Mouse (Mus musculus): ENCODE measurements at regions not wholly inside any gene's neighbourhood (a gene's known extent, or its start where the extent isn't known, plus 50 kb on each side); places are given as distances from the start of the nearest gene placed in this dataset.

DNA sequence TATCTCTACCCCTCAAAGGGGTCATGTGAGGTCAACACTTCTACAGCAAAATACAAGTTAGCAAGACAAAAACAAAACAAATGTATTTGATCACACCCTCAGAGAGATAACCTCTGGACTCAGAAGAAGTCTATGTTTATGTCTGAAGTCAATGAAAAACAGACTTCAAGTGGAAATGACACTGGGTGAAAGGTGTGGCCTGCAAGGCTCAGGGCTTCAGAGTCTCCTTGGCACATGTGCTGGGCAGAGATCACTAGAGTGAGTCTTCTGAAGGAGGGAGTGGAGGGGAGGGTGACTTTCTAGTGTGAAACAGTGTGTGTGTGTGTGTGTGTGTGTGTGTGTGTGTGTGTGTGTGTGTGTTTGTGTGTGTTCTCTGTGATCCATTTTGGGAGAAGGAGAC, 68.2 kb downstream of the Il12a start:
- DNase-seq (ENCODE audit: low read depth, low spot score) = no peak

DNA sequence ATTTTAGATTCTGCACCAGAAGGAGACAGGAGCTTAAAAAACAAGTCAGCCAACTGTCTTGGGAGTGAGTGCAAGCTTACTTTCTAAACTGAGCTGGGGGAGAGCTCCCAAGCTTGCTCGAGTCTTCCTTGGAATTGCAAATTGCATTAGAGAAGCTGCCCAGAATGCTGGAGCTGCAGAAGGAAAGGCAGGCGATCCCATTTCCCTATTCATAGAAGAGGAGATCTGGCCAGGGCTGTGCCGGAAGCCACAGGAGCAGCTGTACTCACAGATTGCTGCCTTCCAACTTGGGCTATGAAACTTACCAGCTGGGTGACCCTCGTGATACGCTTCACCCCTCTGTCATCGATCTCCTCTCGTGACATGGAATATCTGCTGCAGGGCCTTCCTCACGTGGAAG, 68.9 kb downstream of the Il12a start:
- peak; percentile 24 for DNase-seq (ENCODE audit: low read depth, low spot score)

DNA sequence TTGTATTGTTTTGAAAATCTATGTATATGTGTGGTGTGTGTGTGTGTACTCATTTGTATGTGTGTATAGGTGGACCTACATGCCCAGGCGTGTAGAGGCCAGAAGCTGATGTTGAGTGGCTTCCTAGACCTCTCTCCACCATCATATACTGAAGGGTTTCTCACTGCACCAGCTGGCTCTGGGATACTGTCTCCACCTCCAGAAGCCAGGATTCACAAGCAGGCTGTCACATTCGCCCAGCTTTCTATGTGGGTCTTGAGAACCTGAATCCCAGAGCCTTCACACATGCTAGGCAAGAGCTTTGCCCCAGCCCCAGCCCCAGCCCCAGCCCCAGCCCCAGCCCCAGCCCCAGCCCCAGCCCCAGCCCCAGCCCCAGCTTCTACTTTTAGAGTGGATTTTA, 70.4 kb downstream of the Il12a start:
- DNase-seq (ENCODE audit: low read depth, low spot score) = no peak

DNA sequence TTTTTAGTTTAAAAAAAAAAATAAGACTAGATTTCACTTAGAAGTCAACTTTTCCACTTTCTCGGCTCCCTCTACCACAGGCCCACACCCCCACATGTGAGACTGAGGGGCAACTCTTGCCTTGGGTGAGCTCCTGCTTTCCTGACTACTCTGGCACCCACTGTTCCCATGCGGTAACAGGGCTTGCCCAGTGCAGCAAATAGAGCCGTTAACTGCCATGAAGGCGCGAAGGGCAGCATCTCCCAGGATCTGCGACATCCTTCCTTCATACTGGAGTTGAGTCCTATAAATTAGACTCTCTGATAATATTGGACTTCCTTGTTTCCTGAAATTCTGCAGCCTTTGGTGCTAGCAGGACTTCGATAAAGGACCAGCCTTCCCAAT, 70.8 kb downstream of the Il12a start:
- DNase-seq (ENCODE audit: low read depth, low spot score) = no peak

DNA sequence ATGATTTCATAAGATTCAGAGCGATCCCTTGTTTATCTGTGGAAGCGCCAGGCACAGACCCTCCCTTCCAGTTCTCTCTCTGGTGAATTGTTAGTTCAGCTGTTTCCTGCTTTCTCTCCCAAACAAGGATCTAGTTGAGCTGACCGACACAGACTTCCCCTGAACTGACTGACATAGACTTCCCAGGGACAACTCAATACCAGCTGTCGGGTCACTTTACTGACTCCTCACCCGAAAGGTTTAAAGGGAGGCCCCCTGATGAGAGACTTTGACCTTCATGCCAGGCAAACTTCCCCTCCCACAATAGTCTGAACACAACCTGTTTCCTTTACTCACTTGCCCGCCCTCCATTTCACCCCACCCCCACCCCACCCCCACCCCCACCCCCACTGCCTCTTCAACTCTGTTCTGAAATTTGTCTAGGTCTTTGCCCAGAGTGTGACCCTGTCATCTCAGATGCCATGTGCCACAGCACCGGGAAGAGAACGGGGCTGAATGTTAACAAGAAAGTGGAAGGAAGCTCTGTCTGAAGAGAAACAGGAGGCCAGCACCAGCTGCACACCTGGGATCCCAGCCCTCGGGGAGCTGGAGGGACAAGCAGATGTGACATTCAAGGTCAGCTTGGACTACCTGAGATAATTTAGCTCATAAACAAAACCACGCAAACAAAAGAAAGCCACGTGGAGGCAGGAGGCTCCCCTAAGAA, 71.3 kb downstream of the Il12a start:
- DNase-seq (ENCODE audit: low read depth, low spot score) = peak; percentile 20

DNA sequence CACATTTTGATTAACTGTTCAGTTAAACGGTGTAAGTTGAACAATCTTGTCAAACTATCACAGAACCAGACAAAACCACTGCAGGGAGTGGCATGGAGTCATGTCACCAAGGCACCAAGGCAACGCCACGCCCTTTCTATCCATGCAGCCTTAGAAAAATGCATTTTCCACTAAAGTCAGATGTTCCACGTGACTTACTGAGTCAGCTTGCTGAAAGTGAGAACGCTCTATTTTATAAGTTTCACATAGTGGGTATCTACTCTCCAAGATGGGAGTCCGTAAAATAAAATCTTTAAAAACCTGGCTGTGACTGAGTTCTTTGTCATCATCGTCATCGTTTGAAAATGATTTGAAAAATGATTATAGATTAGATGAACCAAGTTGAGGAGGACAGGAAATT, 72.5 kb downstream of the Il12a start:
- no peak for DNase-seq (ENCODE audit: low read depth, low spot score)

DNA sequence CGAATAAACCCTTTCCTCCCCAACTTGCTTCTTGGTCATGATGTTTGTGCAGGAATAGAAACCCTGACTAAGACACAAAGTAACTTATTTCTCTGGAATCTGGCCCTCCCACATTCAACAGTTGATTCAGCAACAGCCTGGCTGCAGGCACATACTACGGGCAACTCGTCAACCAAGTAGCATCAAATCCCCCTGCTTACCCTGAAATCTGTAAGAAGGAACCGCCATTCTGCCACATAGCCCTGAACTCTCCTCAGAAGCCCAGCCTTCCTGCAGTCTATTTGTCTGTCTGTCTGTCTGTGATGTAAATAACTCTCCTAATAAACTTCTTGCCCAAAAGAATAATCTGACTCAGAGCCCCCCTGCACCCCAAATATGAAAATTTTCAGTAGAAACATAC, 73.9 kb downstream of the Il12a start:
- DNase-seq (ENCODE audit: low read depth, low spot score) = no peak

DNA sequence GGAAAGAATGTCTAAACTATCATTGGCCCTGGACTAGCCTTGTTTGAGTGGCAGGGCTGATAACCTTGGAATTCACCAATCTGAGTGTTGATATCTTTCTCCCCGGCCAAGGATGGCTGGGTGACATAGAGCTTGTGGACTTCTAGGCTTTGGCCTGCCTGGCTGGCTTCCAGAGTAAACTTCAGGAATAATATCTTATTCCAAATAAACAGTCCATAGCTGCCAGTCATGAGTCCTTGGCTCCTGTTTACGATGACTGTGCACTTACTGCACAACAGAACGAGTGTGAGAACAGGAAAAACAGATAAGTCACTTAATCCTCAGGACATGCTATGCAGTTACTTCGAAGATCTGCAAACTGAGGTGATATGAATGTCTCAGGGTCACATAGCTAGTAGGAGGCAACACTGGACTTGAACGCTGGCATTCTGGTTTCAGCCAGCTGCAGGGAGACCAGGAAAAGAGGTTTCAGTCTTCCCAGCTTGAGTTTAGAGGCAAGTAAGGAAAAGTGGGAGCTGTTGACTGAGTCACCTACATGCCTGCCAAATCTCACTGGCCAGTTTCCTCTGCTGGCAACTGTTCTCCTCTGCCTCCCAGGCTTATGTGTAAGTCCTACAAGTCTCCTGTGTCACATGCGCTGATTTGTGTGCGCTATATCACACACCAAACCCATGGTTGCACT, 74.6 kb downstream of the Il12a start:
- peak; percentile 53 for DNase-seq (ENCODE audit: low read depth, low spot score)

DNA sequence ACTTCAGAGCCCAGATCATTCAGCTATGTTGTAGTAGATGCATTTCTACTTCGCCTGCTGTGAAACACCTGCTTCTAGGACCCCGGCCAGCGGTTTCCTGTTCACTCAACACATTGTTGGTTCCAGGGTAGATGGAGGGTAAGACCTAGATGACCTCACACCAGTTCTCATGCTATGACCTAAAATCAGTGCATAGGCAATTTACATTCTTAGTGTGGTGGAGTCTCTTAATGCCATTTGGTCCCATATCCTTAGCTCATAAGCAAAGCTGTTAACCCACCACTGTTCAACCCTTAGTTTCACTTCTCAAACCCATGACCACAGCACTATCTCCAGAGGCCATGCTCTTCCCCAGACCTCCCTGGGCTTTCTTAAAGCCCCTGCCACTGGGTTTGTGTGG, 81.1 kb downstream of the Il12a start:
- no peak for DNase-seq (ENCODE audit: low read depth, low spot score)

DNA sequence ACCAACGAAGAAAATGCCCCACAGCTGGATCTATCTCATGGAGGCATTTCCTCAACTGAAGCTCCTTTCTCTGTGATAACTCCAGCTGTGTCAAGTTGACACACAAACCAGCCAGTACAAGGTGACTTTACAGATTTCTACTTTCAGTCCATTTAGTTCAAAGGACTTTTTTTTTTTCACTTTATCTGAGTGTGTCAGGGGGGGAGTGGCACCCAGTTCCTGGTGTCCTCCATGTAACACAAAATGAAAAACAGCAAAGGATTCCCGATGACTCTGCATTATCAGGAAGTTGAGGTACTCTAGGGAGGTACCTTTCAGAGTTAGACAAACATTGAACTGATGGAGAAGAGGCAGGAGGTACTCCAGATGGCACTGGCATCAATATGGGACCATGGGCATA, 87.4 kb downstream of the Il12a start:
- no peak for DNase-seq (ENCODE audit: low read depth, low spot score)

DNA sequence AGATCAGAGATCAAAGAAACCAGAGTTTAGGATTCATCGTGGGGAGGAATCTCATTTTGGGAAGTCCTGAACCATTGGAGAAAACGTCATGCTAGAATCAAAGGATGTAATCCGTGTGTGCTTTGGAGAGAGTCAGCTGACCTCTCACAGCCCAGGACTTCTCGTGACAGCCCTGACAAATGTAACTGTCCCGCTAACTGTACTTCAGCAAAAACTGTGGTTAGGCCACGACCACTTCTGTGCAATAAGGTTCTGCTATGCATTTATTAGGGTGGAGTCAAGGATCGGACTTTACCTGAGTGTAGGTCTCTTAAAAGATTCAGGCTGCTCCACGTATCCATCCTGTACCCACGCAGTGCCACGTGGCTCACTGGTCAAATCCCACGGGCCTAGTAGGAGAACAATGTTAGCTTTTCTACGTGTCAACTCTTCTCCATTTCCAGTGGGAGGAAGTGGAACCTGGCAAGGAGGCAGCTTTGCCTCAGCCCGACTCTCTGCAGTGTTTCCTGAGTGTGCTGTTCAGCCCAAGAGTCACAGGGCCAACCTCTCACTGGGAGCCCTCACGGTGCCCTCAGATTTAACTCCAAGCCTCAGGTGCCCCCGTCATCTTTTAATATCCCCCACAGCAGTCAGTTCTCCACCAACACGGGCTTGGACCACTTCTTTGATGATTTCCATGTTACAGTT, 88.1 kb downstream of the Il12a start:
- no peak for DNase-seq (ENCODE audit: low read depth, low spot score)

DNA sequence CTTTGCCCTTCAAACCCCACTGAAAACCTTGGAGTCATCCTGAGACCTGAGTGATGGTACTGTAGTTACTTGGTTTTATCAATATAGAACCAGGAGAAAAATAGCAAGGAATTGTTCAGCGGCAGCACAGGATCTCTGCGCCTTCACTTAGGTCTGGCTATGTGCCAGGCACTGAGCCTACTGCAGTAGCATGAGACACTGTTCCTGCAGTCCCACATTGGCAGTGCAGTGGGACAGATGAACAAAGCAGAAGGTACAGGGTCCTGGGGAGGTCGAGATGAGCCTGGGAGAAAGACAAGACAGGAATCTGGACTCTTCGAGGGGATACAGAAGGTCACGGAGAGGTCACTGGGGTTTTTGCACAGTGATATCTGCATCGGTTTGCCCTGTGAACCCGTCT, 88.5 kb upstream of the 1110032F04Rik start:
- no peak for DNase-seq (ENCODE audit: low read depth, low spot score)

DNA sequence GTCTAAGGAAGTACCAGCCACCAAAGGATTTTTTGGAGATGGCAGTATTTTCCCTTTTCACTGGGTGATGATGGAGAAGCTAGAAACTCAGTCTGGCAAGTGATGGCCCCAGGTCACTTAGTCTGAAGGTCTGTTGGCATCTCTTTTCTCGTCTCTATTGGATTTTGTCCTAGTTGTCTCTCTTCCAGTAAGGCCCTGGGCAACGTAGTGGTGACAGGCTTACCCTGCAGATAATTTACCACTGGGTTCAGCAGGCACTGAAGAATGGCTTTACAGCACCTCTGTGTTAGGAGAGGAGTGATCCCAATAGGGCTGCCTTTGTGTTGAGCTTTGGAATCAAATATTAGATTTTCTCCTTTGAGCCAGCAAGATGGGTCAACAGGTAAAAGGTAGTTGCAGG, 87.9 kb upstream of the 1110032F04Rik start:
- no peak for DNase-seq (ENCODE audit: low read depth, low spot score)

DNA sequence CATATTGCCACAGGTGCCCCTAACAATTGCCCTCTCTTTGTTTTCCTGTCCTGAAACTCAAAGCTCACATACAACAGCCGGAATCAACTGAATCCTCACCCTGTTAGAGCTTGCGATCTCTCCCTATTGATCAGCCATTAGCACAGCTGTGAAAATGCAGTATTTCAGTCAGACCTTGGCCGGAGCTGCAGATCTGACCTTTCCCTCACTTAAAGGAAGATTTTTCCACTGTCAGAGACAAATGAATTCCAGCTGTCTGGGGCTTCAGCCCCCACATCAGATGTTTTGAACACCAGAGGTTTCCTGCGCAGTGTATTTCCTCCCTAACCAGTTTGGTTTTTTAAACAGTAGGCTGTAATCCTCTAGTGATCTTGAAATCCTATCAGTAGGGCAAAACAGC, 87.0 kb upstream of the 1110032F04Rik start:
- DNase-seq (ENCODE audit: low read depth, low spot score) = no peak

DNA sequence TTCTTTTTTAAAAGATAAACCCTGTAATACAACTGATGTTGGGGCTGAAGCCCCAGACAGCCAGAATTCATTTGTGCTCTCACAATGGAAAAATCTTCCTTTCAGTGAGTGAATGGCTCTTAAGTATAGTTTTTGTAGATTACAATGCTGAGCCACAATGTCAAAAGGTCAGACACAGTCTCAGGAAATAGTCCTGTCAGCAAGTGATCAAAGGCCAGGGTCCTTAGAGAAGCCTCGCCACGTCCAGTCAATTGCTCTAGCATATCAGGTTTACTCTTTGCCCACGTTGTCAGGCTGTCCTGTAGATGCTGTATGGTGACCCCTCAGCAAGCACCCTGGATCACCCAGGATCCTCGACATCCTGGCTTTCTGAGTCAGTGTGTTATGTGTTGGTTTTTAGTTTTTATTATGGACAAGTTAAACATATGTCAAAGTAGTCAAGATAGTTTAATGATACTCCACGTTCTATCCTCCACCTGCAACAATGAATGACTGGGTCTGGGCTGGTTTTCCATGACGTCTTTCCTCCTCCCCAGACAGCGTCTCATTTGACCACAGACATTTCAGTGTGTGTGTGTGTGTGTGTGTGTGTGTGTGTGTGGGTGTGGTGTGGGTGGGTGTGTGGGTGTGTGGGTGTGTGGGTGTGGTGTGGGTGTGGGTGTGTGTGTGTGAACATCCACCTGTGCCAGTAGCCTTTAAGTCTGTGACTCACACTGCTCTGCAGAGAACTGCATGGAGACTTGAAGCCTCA, 85.5 kb upstream of the 1110032F04Rik start:
- DNase-seq (ENCODE audit: low read depth, low spot score) = no peak

DNA sequence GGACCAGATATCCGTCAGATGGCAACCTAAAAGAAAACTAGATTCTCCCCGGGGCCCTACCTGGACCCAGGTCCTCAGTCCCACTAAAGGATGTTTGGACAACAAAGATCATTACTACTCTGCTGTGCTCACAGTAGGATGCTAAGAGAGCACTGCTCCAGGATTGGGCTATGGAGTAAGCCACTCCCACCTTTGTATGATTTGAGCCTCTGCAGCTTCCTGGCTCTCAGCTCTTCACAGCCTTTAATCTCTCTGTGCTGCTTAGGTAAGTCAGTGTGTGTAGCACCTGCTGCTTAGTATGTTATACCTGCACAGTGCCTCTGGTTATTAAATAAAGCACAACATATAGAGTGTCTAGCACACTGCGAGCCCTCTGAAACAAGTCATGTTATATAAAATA, 82.6 kb upstream of the 1110032F04Rik start:
- DNase-seq (ENCODE audit: low read depth, low spot score) = no peak

DNA sequence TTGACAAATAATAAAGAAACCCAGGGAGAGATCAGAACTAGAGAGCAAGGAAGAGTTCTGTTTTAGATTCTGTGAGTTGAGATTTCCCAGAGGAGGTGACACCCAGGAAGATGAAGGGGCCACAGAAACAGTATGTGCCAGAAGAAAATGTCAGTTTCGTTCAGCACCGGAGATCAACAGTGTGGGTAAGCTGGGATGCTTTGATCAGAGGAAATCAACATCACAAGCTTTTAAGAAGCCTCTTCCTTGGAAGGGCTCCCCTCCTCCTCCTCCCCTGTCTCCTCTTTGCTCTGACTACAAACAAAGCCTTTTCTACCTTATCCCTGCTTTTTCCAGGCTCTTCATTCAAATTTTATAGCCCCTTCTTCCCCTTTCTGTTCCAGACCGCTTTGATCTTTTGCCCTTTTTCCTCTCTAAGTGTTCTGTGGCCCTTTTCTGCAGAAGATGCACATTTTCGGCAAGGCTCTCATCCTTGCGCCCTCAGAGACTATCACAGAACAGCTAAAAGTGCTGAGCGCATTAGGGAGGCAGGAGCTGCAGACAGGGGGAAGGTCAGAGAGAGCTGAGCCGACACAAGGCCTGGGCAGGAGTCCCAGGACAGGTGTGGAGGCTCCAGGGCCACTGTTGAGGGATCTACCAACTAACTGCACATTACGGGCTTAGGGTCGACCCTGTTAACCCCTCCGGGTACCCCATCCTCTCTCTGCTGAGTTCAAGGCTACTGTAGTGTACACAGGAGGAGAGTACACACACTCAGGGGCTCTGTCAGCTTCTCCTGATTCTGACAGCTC, 81.8 kb upstream of the 1110032F04Rik start:
- DNase-seq (ENCODE audit: low read depth, low spot score) = no peak

DNA sequence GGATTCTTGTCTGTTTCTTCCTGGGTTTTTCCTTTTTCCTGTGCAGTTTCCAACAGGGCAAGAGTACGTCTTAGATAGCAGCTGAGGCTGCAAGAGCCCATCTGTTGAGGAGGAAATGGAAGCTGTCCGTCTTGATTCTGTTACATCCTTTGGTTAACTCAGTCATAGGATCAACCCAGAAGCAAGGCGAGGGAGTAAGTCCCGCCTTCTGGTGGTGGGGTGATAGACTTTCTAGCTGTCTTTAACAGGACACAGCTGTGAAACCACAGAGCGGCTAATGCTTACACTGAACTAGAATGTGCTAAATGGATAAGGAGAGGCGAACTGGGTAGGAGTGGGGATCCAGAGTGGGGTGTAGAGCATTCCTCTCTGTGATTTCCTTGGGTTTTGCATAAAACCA, 79.9 kb upstream of the 1110032F04Rik start:
- DNase-seq (ENCODE audit: low read depth, low spot score) = no peak

DNA sequence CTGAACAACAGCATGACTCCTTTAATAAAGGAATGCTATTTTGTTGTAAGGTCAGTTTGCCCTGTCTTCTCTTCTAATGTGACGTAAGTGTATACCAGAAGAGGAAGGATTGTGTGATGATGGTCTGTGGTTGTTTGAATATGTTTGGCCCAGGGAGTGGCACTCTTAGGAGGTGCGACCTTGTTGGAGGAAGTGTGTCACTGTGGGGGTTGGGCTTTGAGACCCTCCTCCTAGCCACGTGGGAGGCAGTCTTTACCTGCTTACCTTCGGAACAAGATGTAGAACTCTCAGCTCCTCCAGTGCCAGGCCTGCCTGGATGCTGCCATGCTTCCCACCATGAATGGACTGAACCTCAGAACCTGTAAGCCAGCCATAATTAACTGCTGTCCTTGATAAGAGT, 78.9 kb upstream of the 1110032F04Rik start:
- DNase-seq (ENCODE audit: low read depth, low spot score) = no peak

DNA sequence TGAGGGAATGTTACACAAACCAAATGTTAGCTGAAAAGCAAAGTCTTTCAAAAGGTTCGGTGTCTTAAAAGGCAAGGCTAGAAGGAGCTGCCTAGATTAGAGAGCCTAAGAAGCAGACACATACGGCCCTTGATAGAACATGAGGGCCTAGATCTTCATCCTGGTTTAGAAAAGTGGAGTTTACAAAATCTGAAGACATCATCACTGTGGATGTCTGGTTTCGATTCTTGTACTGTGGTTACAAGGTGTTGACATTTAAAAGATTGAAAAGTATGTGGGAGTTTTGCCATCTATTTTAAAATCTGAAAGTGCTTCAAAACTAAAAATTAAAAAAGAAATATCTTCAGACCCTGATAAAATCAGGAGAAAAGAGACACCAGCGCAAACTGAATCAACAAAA, 76.5 kb upstream of the 1110032F04Rik start:
- no peak for DNase-seq (ENCODE audit: low read depth, low spot score)

DNA sequence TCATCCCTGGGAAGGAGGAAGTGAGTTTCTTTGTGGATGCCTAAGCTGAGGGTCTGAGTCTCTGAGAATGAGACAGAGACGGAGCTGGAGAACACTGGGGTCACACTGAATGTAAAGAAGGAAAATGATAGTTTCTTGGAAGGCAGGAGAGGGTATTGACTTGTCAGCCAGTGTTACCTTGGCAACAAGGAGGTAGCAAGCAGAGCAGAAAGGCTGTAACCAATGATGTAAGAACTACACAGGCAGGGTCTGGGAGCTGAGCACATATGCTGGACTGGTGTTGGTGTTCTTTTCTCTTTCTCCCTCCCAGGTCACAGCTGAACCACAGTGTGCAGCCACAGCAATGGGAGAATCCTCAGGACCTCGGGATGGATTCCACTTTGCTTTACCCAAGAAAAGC, 75.5 kb upstream of the 1110032F04Rik start:
- DNase-seq (ENCODE audit: low read depth, low spot score) = no peak
